Mouse (Mus musculus): ENCODE results near the gene Vmn1r90.
"Not testable (repeated sequence)": the region's sequence is repeated elsewhere in the genome, so short reads cannot be mapped to it uniquely, and the experiment has no call there.

Vmn1r90 gene

DNA sequence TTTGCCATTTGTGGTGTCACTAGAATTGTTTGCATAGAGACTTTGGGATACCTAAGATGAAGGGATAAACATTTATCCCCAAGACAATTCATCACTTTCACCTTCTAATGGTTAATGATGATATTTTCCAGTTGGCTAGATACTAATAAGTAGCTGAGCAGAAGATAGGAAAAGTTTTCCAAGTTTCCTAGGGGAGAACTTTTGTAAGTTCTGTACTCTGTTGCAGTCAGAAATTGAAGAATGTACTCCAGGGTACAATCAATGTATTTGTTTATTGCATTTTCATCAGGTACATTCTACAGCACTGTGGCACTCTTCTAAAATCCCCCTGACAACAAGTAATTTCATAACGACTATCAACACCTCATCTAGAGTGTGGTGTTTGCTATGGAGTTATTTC lies at the start of gene Vmn1r90:
Gene Vmn1r90 (minus strand): TSS at position 101 of the 400 bp plus-strand sequence.
- no peak for DNase-seq (ENCODE audit: low spot score)

DNA sequence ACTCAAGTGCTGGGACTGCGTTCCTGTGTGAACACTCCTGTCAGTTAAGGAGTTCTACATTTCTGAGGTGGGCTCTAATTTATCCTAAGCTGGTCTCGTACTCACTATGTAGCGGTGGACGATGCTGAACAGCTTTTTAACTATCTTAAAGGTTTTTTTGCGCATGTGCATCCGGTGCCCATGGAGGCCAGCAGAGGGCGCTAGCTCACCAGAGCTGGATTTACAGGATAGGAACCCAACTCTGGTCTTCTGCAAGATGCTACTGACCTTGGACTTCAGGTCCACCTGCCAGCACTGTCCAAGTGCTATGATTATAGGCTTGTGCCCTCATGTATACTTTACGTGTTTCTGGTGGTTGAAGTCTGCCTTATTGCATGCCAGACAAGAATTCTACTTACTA lies 29.7 kb upstream of the Vmn1r90 start:
- DNase-seq (ENCODE audit: low spot score) = not testable (repeated sequence)

DNA sequence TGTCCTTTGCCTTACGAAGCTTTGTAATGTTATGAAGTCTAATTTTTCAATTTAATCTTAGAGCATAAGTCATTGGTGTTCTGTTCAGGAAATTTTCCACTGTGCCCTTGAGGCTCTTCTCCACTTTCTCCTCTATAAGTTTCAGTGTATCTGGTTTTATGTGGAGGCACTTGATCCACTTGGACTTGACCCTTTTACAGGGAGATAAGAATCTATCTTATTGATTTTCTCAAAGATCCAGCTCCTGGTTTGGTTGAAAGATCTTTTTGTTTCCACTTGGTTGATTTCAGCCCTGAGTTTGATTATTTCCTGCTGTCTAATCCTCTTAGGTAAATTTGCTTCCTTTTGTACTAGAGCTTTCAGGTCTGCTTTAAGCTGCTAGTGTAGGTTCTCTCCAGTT lies 11.0 kb downstream of the Vmn1r90 start:
- DNase-seq (ENCODE audit: low spot score) = no peak

DNA sequence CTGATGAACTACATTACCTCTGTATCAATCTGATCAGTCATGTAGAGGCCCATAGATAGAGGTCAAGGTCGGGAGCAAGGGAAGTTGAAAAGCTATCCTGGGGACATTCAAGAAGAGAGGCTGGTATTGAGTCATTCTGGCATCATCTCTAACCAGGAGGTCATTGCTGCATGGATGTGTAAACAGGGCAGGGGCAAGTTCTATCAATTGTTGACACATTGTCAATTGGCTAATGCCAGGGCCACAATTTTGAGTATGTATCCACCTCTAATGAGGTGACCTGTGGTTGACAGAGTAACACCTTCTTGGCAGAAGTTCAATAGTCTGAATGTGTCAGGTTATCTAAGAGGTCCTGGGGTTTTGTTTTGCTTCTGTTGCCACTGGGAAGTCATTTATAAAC lies 38.0 kb downstream of the Vmn1r90 start:
- DNase-seq (ENCODE audit: low spot score) = no peak

DNA sequence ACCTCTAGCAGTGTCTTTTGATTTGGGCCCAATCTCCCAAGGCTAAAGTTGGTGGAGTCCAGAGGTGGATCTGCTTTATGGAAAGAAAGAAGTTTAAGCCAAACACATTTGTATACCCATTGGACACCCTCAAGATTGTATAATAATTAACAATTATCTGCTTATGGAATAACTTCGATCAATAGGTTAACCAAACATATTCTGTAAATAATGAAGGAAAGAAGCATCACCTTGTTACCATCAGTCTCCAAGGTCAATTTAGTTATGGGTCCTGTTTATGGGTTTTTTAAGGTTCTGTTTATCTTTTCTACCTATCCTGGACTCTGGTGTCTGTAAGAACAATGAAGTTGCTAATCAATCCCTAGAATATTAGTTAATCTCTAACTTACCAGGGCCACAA lies 40.7 kb downstream of the Vmn1r90 start:
- DNase-seq (ENCODE audit: low spot score) = no peak

DNA sequence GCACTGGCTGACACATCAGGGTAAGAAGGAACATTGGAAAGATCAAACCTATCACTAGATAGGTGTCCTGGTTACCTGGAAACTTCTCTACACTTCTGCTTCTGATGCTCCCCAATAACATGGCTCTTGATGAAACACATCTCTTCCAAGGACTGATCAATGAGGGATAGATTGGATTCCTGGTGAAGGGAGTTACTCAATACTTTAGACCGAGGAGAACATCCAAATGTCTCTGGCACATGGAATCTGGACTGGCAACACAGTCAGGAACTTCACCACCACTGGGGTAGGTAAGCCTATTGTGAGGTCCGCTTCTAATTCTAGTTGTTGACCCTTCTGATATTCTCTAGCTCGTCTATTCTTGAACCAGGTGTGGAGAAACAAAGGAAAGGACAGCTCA lies 45.0 kb downstream of the Vmn1r90 start:
- no peak for DNase-seq (ENCODE audit: low spot score)

Data from lung, postnatal 25 days (tissue).